Mouse (Mus musculus): ENCODE data around the gene Uvssa.
A peak's percentile ranks its signal among the peaks of the same experiment; 100 is the strongest.

Gene Uvssa

GRCm38 (mm10) chr5:33442927-33443710 lies 64.8 kb downstream of the Uvssa start:
- peak; percentile 61 for DNase-seq (ENCODE audit: low read depth, low spot score)

GRCm38 (mm10) chr5:33443794-33444193 lies 65.4 kb downstream of the Uvssa start:
- DNase-seq (ENCODE audit: low read depth, low spot score) = no peak

GRCm38 (mm10) chr5:33455737-33456136 lies 77.4 kb downstream of the Uvssa start:
- no peak for DNase-seq (ENCODE audit: low read depth, low spot score)

GRCm38 (mm10) chr5:33458132-33458622 lies 79.8 kb downstream of the Uvssa start:
- DNase-seq (ENCODE audit: low read depth, low spot score) = no peak

GRCm38 (mm10) chr5:33459111-33459510 lies 80.8 kb downstream of the Uvssa start:
- no peak for DNase-seq (ENCODE audit: low read depth, low spot score)

- no peak for DNase-seq (ENCODE audit: low read depth, low spot score)
These were observed 86.0 kb downstream of the Uvssa start for GRCm38 (mm10) chr5:33464390-33464789.

- no peak for DNase-seq (ENCODE audit: low read depth, low spot score)
These were observed 87.1 kb downstream of the Uvssa start for GRCm38 (mm10) chr5:33465464-33465863.

All from WW6 (cell line).